Mouse (Mus musculus) urinary bladder, postnatal 36 days (tissue): ENCODE measurements at regions not wholly inside any gene's neighbourhood (a gene's known extent, or its start where the extent isn't known, plus 50 kb on each side); places are given as distances from the start of the nearest gene placed in this dataset.
"Not testable (repeated sequence)": the region's sequence is repeated elsewhere in the genome, so short reads cannot be mapped to it uniquely, and the experiment has no call there.

ENCODE experiments used
- DNase-seq, 2 experiments: peaks; one replicate each; pipeline ENCODE4 v3.0.0; 2022; ENCODE audit warnings: low spot score in 2 of 2, mixed read lengths in 1 of 2

DNA sequence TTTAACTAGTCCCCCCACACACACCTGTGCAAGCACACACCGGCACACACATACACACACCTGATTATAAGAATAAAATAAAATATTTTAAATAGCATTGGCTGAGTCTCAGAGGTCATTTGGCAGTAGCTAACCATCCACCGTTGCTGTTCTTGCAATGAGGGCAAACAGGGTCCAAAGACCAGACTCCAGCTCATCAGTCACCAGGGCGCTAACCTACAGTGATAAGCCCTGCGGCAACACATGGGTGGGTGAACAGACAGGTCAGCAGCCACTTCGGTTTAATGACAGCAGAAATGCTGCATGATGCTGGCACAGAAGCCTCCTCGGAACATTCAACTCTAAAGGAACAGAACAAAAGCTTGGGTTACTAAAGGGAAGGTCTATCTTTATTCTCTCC is 54.9 kb downstream of the Tas2r134 start:
- no peak for DNase-seq

DNA sequence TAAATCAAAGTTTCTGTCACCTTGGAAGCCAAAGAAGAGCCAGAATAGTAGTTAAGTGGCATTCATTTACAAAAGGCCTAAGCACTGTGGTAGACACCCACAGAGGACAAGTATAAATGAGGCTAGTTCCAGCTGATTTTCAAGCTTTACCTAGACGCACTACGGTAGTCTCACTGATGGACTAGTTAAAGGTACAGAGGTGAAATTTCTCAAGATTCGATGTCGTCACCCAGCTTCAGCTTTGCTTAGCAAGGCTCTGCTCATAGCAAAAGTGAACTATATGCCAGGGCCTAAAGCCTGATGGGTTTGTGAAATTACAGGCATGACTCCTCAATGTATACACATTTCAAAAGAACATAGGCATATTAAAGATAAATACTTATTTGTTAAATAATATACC is 55.4 kb downstream of the Tas2r134 start:
- no peak for DNase-seq

DNA sequence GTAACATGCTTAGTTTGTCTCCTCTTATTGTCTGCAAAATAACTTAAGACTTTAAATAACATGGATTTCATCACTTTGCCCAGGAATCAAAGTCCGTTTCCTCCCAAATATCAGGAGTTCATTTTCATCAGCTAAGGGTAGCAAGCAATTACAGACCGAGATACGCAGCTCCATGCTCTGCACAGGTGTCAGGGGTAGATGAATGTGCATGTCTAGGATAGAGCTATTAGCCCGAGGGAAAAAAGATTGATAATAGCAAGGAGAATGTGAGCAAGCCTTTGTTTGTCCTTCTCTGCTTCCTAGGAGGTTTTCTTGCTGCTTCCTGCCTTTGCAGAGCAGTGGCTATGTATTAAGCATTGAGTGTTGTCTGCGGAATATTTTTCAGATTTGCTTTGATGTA is 77.8 kb downstream of the Tas2r134 start:
- no peak for DNase-seq

DNA sequence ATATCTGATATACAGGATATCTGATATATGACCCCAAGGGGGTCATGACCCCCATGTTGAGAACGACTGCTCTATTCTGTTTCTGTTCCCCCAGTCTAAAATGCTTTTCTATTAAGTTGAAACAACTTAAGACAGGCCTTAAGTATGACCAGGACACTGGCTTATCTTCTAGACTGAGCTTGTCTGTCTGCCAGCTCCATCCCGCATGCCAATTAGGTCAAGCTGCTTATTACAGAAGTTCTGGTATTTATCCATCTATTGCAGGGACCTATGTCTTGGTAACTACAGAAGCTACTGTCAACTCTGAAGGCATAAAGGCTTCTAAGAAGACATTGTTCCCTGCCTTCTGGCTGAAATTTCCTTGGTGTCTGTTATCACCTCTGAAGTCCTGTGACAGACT is 81.4 kb downstream of the Tas2r134 start:
- DNase-seq = peak in 1 of 2 experiments; percentile 25

DNA sequence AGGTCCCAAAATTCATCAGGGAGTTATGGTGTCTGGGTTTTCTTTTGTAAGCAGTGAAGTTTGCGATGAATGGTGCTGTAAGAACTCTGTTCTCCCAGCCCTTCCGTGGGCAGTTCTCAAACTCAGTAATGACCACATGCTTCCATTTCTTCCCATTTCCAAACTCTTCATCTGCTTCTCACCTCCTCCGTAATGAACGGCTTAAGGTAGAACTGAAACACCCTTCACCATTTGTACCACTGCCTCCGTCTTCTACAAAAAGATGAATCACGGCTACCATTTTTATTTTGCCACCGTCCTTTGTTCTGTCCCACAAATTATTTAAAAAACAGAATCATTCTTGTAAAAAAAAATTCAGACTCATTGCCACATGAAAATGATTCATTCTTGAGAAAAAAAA is 85.3 kb downstream of the Tas2r134 start:
- DNase-seq = no peak

DNA sequence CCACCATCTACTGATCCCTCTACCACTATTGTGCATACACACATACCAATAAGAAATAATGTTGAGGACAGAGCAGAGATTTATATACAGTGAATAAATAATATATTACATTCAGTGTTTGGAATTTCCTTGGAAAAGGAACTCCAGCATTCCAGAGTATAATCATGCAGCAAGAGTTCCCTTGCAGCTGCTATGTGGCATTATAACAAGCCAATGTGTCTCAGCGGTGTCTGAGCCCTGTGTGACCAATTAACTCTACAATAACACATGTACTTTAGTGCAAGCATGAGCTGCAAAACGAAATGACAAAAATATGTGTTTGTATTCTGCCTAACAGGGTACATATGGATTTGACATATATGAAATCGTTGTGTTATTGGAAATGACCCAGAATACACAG is 103.5 kb downstream of the Tas2r134 start:
- DNase-seq = no peak

DNA sequence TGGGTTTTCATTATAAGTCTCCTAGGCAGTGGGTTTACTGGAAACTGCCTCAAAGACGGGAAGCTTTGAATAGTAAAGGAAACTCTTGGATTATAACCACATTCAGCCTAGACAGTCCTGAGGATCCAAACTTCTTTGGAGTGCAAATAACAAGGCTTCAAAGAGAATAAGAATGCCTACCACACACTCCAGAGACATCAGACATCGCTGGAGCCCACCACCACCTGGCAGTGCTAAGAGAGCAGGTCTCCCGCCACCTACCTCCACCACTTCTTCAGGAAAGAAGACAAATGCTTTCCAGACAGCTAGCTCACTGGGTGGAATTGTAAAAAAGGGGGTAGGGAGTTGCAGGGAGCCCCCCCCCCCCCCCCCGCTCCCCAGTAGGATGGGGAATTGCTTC is 104.4 kb downstream of the Tas2r134 start:
- no peak for DNase-seq

DNA sequence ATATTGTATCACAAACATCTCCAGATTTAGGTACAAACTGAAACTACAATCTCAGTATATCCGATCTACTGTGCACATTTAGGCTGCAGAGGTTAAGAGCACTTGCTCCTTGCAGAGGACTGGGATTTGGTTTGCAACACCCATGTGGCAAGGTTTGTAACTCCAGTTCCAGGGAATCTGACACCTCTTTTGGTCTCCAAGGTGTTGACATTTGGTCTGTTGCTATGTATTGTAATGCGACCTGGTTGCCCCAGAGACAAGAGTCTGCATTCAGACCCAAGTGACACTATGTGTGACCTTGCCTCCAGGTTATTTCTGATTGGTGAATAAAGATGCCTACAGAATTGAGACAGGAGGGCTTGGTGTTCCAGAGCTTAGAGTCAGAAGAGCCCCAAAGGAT is 105.0 kb downstream of the Tas2r134 start:
- DNase-seq = no peak

DNA sequence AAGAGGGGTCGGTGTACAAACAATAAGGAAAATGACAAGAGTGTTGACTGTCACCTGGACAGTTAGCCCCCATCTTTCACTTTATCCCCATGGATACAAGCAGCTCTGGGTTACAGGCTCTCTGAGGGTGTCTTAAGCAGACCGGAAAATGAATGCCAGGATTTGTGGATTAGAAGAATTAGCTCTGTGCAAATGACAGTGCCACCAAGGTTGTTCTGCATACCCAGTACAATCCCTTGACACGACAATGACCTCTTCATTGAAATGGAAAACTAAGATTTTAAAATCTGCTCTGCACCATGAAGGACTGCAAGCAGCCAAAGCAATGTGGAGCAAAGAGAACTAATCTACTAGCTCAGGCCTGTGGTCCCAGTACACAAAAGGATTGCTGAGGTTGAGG is 105.9 kb downstream of the Tas2r134 start:
- DNase-seq = no peak

DNA sequence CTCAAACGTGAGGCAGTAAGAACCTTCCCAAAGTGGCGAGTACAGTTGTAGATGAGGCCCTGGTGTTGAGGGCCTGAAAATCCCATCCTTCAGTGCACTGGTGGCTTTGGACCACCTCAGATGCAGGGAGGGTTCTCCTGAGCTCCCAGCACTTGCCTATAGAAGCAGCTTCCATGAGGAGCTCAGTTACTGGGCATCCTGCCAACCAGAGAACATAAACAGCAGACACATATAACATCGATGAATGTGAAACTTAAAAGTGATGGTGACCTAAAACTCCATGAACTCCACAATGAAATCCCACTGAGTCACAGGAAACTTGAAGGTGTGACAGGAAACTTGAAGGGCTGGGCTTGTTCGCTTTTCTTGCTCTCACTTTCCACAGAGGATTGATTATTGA is 109.1 kb downstream of the Tas2r134 start:
- DNase-seq = no peak

DNA sequence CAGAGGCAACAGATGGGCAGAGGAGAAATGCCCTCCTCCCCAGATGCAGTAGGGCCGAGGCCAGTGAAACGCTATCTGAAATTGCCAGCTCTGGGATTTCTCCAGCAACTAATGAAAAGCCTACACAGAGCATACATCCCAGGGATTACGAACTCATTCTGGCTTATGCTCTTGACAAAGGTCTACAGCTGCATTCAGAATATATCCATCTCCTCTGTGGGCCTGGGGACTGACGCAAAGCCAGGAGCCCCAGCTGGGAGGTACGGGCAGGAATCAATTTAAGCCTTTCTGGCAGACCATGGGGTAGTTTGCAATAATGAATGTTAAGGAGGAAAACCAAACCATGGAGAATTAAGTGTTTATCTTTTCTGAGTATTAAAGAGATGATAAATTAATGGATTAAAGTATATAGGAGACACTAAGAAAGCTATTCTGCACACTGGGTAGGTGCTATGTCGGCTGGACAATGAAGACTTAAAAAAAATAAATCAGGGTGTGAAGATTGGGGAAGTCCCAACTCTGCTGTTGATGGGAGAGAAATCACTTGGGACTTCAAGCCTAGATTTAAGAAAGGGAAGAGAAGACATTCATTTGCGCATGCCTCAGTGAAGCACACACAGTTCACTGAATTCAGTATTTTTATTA is 120.5 kb downstream of the Tas2r134 start:
- DNase-seq = no peak

DNA sequence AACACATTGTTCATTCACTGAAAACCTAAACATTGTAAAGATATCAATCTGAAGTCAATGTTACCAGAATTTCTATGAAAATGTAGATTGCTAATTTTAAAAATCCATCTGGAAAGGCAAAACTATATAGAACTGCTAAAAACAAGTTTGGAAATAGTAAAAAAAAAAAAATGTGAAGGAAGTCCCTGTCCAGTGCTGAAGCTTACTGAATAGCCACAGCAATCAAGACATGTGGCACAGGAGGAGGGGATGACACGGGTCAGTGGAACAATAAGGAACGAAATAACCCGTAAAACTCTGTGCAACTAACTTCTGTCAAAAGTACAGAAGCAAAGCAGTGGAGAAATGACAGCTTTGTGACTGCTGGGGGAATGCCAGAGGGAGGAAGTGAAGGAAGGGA is 121.9 kb downstream of the Tas2r134 start:
- no peak for DNase-seq

DNA sequence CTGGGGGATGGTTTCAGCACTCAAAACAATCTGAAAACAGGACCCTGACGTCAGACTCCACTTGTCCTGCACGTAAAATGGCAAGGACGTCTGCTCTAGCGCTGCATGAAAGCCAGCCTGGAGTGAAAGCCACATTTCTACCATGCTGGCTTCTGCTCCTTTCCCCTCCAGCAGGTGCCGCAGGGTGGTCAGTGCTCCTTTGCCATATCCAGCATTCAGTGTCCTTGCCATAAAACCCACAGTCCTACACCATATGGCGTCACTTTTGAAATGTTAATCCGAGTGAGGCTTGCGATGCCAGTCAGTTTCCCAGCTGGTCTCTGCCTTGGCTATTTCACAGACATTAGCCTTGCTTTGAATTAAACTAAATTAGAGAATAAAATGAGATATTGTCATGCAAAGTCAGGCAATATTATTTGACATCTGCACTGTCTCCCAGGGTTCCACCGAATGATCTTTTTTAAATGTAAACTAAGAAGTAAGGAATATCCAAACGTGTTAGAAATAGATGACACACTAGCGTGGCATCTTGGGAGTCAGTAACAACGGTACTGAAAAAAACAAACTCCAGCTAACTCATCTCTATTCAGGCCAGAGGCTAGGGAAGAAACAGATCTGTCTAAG is 125.7 kb downstream of the Tas2r134 start:
- no peak for DNase-seq

DNA sequence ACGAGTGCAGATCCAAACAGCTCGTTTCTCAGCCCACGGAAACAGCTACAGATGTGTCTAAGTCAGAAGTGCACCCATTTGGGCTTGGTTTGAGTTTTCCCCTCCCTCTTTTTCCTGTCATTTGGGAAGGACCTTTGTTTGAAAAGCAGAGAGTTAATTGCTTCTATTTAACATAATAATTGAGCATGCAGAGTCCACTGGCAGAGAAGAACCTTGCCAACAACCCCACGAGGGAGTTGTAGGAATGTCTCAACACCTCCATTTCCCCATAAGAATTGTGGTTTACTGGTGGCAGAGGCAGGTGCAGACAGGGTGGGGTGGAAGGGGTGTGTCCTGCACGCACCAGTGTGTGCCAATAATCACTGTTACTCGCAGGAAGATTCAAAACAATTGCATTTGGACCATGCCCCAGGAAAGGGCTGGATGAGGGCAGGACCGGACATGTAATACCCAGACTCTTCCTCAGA is 126.3 kb downstream of the Tas2r134 start:
- DNase-seq = no peak

DNA sequence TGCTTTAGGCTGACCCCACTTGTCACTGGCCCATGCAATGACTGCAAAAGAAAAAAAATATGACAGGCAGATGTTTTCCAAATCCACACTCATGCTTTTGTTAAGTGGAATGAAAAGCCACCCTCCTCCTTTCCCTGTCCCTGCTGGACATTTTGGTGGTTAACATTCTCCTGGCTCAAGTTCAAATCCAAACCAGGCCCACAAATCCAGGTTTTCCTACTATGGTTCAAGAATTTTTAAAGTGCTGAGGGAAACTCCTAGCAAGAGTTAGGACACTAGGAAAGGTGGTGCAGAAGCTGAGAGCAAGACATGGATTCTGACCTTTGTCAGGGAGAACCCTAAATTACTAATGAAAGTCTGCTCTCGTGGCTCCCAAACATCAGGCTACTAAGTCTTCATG is 130.1 kb downstream of the Tas2r134 start:
- DNase-seq = no peak

DNA sequence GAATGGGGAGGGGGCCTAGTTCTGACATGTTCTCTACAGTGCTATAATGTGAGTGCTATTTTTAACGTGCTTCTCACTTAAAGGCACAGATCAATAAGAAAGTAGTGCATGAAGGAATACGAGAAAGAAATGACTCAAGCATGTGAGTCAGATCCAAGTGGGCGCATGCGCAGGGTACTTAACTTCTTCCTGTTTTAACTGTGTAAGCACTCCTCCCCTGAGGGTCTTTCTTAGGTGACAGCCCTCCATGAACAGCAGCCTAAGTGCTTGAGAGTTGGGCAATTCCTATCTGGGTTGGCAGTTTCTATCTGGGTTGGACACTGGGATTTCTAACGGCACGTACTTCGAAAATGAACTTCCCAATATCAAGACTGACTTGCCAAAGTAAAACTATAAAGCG is 130.8 kb downstream of the Tas2r134 start:
- no peak for DNase-seq

DNA sequence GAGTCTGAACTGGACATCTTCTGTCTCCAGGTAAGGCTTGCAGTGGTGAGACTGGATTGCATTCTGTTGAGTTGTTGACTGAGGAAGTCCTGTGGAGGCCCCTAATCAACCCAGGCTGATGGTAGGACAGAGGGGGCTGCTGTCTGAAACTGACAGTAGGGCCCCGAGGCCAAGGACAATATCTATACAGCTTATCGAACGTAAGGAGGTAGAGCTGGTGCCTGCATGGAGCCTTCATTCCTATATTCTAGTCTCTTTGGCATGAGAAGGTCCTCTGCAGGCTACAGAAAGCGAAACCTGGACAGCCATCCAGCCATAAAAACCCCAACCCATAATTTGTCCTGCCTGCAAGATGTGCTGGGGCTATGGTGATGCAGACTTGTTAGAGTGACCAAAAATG is 135.6 kb downstream of the Tas2r134 start:
- no peak for DNase-seq

DNA sequence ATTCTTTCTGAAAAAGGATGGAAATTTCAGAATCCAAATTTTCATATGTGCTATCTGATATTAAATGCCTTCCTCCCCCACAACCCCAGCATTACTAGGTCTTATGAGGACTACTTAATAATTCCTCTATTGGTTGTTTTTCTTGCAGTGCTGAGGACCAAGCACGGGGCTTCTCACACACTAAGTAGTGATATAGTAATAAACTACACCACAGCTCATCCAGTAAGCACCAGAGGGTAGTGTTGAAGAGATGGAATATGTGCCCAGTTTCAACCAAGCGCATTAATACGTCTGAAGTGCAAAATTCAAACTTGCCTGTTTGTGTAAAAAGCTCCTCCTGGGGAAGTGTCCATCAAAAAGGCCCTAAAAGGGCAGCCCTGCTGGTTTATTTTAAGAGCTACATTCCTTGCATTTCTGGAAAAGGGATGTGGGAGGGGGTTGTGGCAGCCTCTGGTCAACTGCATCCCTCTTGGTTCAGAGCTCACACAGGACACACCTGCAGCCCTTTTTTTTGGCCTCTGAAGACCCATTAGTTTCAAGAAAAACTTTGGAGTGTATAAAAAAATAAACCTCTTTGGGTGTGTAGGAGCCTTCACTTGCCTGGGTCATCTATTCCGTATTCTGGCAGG is 140.3 kb downstream of the Tas2r134 start:
- DNase-seq = no peak

DNA sequence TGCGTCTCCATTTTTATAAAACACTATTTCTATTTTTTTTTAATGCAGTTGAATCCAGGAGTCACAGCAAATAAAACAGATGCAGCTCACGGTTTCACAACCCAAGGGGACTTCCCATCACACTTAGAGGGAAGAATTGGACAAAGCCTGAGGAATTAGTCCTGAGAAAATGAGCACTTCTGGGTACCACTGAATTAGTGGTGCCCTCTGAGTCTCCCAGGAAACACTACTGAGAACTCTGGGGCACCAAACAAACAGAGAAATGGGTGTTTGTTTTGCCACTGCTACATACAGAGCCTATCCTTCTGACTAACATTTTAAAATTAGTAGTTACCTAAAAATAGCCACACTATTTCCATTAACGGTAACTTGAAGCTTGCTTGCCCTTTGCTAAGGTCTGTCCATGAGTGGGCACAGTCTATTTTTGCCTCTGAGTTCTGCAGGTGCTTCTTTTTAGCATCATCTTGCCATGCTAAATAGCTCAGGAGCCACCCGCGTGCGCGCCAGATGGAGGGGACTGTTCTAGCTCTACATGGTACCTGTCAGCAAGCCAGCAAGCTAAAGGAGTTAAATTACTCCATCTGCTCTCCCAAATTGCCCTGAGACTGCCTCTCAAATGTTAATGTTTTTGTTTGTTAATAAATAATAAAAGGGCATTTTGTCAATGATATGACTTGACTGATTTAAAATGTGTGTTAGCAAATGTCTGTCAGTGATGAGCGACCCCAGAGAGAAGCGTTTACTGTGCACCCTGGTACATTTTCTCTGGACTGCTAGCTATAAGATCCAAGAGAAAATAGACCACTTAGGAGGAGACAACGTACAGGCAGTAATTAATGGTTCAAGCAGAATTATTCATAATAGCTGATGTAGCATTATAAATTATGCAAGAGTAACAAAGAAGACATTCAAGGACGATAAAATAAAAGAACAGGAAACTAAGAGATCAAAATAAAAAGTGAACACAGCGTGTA is 141.3 kb downstream of the Tas2r134 start:
- no peak for DNase-seq

DNA sequence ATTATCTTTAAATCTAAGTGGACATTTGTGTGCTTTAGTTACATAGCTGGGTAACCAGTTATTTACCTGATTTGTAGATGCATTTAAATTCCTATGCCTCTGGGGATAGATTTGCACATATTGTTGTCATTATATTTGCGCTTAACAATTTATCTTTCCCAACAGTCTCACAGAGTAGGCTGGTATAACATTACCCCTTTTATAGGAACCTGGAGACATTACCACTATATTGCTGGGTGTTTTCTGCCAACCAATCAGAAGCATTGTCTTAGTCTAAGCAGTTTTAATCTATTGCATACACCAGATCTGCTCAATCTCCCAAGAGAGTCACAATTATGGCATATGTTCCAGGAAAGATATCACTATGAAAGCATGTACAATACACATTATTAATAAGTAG is 149.8 kb downstream of the Rbm43 start:
- DNase-seq = no peak

DNA sequence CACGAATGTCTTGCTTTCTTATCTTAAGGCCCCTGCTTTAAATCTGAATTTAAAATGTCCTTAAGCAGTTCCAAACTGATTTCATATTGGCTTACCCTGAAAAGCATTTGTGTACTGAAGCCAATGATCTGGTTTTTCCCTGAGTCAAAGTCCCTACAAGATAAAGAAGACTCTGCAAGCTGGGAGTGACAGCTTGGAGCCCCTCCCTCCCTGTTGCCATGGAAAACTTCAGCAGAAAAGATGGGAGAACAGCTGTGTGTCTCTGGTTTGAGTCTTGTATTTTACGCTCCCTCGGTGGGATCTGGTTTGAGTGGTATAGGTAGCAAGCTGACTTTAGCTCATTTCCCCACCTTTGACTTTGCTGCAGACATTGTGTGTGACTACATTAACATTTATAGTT is 146.1 kb downstream of the Rbm43 start:
- no peak for DNase-seq

DNA sequence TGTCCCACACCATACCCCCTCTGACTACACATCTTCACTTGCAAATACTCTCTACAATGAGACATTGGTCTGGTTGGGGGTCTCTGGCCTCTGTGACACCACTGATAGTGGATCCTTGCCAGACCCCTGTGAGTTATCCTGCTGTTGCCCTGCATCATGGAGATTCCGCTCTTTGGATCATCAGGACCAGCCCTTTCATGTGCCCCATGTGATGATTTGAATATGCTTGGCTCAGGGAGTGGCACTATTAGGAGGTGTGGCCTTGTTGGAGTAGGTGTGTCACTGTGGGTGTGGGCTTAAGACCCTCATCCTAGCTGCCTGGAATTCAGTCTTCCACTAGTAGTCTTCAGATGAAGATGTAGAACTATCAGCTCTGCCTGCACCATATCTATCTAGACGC is 141.7 kb downstream of the Rbm43 start:
- not testable (repeated sequence) for DNase-seq
